8 mouse cellular contexts compared by ENCODE assay signal in the genomic region with DNA sequence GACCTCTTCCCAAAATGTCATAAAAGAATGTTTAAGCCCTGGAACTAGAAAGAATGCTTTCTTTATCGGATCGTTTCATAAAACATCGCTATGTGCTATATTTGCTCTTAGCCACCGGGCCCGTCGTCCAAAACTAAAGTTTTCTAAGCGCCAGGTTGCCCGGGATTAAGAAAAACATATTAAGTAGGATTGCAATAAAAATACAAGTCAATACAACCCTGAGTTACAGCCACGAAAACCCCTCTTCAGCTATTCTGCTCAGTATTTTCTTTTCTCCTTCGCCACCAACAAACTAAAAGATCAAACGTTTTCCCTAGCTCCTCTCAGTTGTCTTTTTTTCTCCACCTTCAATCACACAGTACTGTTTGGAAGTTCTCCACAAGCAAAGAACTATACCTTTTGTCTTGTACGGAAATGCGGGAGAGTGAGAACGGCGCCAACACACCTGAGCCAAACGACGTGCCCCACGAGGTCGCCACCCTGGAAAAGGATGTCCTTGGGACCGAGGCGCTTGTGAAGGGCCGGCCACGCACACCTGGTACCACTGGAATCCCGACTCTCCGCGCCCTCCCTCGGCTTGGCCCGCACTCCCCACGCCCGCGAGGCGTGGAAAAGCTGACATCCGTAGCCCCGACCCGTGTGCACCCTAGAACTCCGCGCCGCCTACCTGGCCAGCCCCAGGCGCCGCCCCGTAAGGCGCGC. TPM values are rescaled to one million over a fixed set of nuclear protein-coding genes. Genes with fewer than 3 reads are reported as not detected.
A peak's percentile ranks its signal among the peaks of the same experiment; 100 is the strongest.
DNase-seq lines count a peak whose midpoint lies in the region; ATAC-seq and TF ChIP-seq lines count a peak whose summit lies in the region.

No protein-coding gene starts in this region.

- peak overlapping the region; percentile 50 for H3K4me3 ChIP-seq in testis, adult 2 months (ENCODE audit: control insufficient read depth, low read depth, low read length)
- H3K4me3 ChIP-seq in kidney, postnatal 0 days (replicated peaks; ENCODE audit: low read depth, low read length) = peak overlapping the region; percentile 78

- WGBS in kidney, postnatal 0 days = 2% methylated on average over 43 of the region's 43 CpGs

- no peaks in the 10 kb centered on the region for H3K9me3 ChIP-seq in kidney, postnatal 0 days (replicated peaks; ENCODE audit: low read length)

- no peak overlapping the region for H3K27ac ChIP-seq in testis, adult 2 months (ENCODE audit: control insufficient read depth, insufficient read depth, low read depth, low read length)
- H3K27ac ChIP-seq in kidney, postnatal 0 days = peak overlapping the region; percentile 91

- H3K4me1 ChIP-seq in testis, adult 2 months (ENCODE audit: control insufficient read depth, insufficient read depth, low read length) = peaks cover 15% of the 10 kb centered on the region
- no peaks in the 10 kb centered on the region for H3K4me1 ChIP-seq in kidney, postnatal 0 days (replicated peaks; ENCODE audit: insufficient read depth, low read length)

- no peak for TF ChIP-seq CTCF in testis, adult 2 months (IDR thresholded peaks at IDR 0.05; ENCODE audit: control insufficient read depth, insufficient read depth, insufficient replicate concordance, low read depth, low read length)
- no peak for TF ChIP-seq CTCF in kidney, postnatal 0 days (IDR thresholded peaks at IDR 0.05; ENCODE audit: low read depth)

- peak overlapping the region; percentile 77 for H3K9ac ChIP-seq in kidney, postnatal 0 days (ENCODE audit: low read depth, low read length)

- TF ChIP-seq POLR2A in testis, adult 2 months (IDR thresholded peaks at IDR 0.05; ENCODE audit: control insufficient read depth, low read depth, low read length) = no peak

- peak; percentile 47; the same call in 1 of the 2 replicates for ATAC-seq in kidney, postnatal 0 days (replicated peaks; ENCODE audit: low FRiP score, low read depth)
- no peak for ATAC-seq in monocyte, adult 5-6 weeks (replicated peaks; ENCODE audit: insufficient number of reproducible peaks, low FRiP score, low TSS enrichment, poor library complexity, severe bottlenecking)

- H3K4me2 ChIP-seq in kidney, postnatal 0 days (ENCODE audit: low read length) = peak overlapping the region; percentile 92

- H3K27me3 ChIP-seq in testis, adult 2 months (ENCODE audit: control insufficient read depth, insufficient read depth, low read length) = peaks cover 7% of the 10 kb centered on the region; the same call in 1 of the 2 replicates
- H3K27me3 ChIP-seq in kidney, postnatal 0 days (ENCODE audit: insufficient read depth, low read length) = peaks cover 3% of the 10 kb centered on the region; the same call in 1 of the 2 replicates

- DNase-seq in testis, postnatal 14 days (ENCODE audit: low spot score) = no peak
- peak; percentile 24 for DNase-seq in forelimb bud, embryonic 11.5 days (ENCODE audit: low read depth, low spot score)
- DNase-seq in kidney, postnatal 0 days (ENCODE audit: low spot score) = peak; percentile 22
- DNase-seq in lung, postnatal 36 days = peak; percentile 30
- no peak for DNase-seq in cerebellum, adult 18-20 months
- no peak for DNase-seq in adrenal gland, adult 8-10 months

- H3K36me3 ChIP-seq in testis, adult 2 months (ENCODE audit: control insufficient read depth, insufficient read depth, low read length) = no peaks in the 10 kb centered on the region
- H3K36me3 ChIP-seq in kidney, postnatal 0 days (ENCODE audit: insufficient read depth, low read length) = no peaks in the 10 kb centered on the region

RNA-seq across cellular contexts. Expression of gene Stox2, which starts 34.0 kb away (rescaled TPM):
- 8.0 and 8.3 TPM in 2 replicates for polyA plus RNA-seq in testis, adult 2 months (2012; rRNA removed)
- polyA plus RNA-seq in kidney, postnatal 0 days (2015; fragmentation: Nextera tagmentation; extraction: Ambion mirVana) = 8.8 and 10.4 TPM in 2 replicates
- not detected in 3 replicates for total RNA-seq in monocyte, adult 5-6 weeks (2017)
- total RNA-seq in adrenal gland, adult 8-10 months (2022) = 10 to 100 TPM in 3 of 4 experiments, 1 to 10 TPM in 1; 9.6 to 13.5 (median 12.3) TPM

Comparison
In these comparisons a context has a peak if more than half of its experiments do, and no peak if none do; other contexts are left out.
1. DNase-seq: peak in forelimb bud, embryonic 11.5 days (single experiment), kidney, postnatal 0 days (single experiment) and lung, postnatal 36 days (single experiment); none in testis, postnatal 14 days (single experiment), cerebellum, adult 18-20 months (0 of 2) and adrenal gland, adult 8-10 months (single experiment).
2. RNA of gene Stox2, which starts 34.0 kb away (total RNA-seq): 9.6 to 13.5 TPM in adrenal gland, adult 8-10 months; not detected in monocyte, adult 5-6 weeks; every median in the first group is over 10 times any median in the second.